Mouse (Mus musculus) G1E-ER4 (cell line): ENCODE measurements around the gene Tmem240. TPM values are rescaled to one million over a fixed set of nuclear protein-coding genes. Genes with fewer than 3 reads are reported as not detected.

Source experiments
- GATA1 ChIP-seq: IDR thresholded peaks from one replicate; pipeline ENCODE4 v1.8.0; 2012; ENCODE audit warnings: low read length, inconsistent platforms
- polyA plus RNA-seq: library from polyadenylated mRNA; stranded (reverse); fragments of >175 nt; gene quantifications from 2 replicates; pipeline ENCODE4 v1.2.3, GENCODE M21; 2012

Tmem240 gene
- 0.73 and 0.79 TPM in 2 replicates for polyA plus RNA-seq

- TF ChIP-seq GATA1 = no peak
Measured at GRCm38 (mm10) chr4:155734350-155734941, at the start of gene Tmem240. Tmem240 (plus strand) TSS chr4:155734800.

GRCm38 (mm10) chr4:155690571-155691375 lies 43.8 kb upstream of the Tmem240 start:
- TF ChIP-seq GATA1 = no peak

GRCm38 (mm10) chr4:155692421-155692820 lies 42.2 kb upstream of the Tmem240 start:
- no peak for TF ChIP-seq GATA1

GRCm38 (mm10) chr4:155694111-155694481 lies 40.5 kb upstream of the Tmem240 start, which contains the start of gene Fndc10:
Fndc10 (plus strand) TSS chr4:155694342.
- TF ChIP-seq GATA1 = no peak

GRCm38 (mm10) chr4:155694482-155695401 lies 39.9 kb upstream of the Tmem240 start:
- TF ChIP-seq GATA1 = no peak

GRCm38 (mm10) chr4:155695531-155696062 lies 39.0 kb upstream of the Tmem240 start:
- TF ChIP-seq GATA1 = no peak

- no peak for TF ChIP-seq GATA1
Measured at GRCm38 (mm10) chr4:155696261-155697255, 38.0 kb upstream of the Tmem240 start.

GRCm38 (mm10) chr4:155700425-155700824 lies 34.2 kb upstream of the Tmem240 start:
- TF ChIP-seq GATA1 = no peak

- TF ChIP-seq GATA1 = no peak
Measured at GRCm38 (mm10) chr4:155703425-155703929, 31.1 kb upstream of the Tmem240 start.

GRCm38 (mm10) chr4:155704721-155705591 lies 29.6 kb upstream of the Tmem240 start, which contains the start of gene Ssu72:
Ssu72 (plus strand) TSS chr4:155704800.
- TF ChIP-seq GATA1 = no peak

GRCm38 (mm10) chr4:155705592-155705929 lies 29.0 kb upstream of the Tmem240 start:
- TF ChIP-seq GATA1 = no peak

GRCm38 (mm10) chr4:155708582-155708981 lies 26.0 kb upstream of the Tmem240 start:
- TF ChIP-seq GATA1 = no peak

GRCm38 (mm10) chr4:155708988-155709387 lies 25.6 kb upstream of the Tmem240 start:
- no peak for TF ChIP-seq GATA1
